Mouse (Mus musculus): ENCODE measurements around the gene Dnmbp.

The Dnmbp gene

GRCm38 (mm10) chr19:43905136-43905535 lies 34.9 kb downstream of the Dnmbp start:
- peak; percentile 74 for DNase-seq

- no peak for DNase-seq
These were observed 35.7 kb downstream of the Dnmbp start for GRCm38 (mm10) chr19:43904327-43904726.

GRCm38 (mm10) chr19:43902887-43903286 lies 37.1 kb downstream of the Dnmbp start:
- DNase-seq = no peak

GRCm38 (mm10) chr19:43900690-43901089 lies 39.3 kb downstream of the Dnmbp start:
- no peak for DNase-seq

GRCm38 (mm10) chr19:43898547-43898946 lies 41.4 kb downstream of the Dnmbp start:
- DNase-seq = no peak

- DNase-seq = no peak
These were observed 43.5 kb downstream of the Dnmbp start for GRCm38 (mm10) chr19:43896441-43896840.

GRCm38 (mm10) chr19:43895951-43896350 lies 44.0 kb downstream of the Dnmbp start:
- DNase-seq = no peak

- no peak for DNase-seq
These were observed 45.2 kb downstream of the Dnmbp start for GRCm38 (mm10) chr19:43894821-43895220.

GRCm38 (mm10) chr19:43894070-43894469 lies 45.9 kb downstream of the Dnmbp start:
- DNase-seq = no peak

GRCm38 (mm10) chr19:43890487-43890886 lies 49.5 kb downstream of the Dnmbp start:
- DNase-seq = no peak

GRCm38 (mm10) chr19:43887725-43888124 lies 52.3 kb downstream of the Dnmbp start:
- DNase-seq = no peak

GRCm38 (mm10) chr19:43887242-43887641 lies 52.7 kb downstream of the Dnmbp start:
- DNase-seq = no peak

GRCm38 (mm10) chr19:43886371-43887099 lies 53.5 kb downstream of the Dnmbp start:
- no peak for DNase-seq

- no peak for DNase-seq
These were observed 55.1 kb downstream of the Dnmbp start for GRCm38 (mm10) chr19:43884668-43885498.

- DNase-seq = peak; percentile 56
These were observed 57.0 kb downstream of the Dnmbp start for GRCm38 (mm10) chr19:43882895-43883573.

- no peak for DNase-seq
These were observed 58.4 kb downstream of the Dnmbp start for GRCm38 (mm10) chr19:43881615-43882014.

GRCm38 (mm10) chr19:43880420-43880819 lies 59.6 kb downstream of the Dnmbp start:
- no peak for DNase-seq

GRCm38 (mm10) chr19:43879401-43880212 lies 60.4 kb downstream of the Dnmbp start:
- peak; percentile 91 for DNase-seq

GRCm38 (mm10) chr19:43878111-43879092 lies 61.6 kb downstream of the Dnmbp start:
- peak; percentile 33 for DNase-seq

GRCm38 (mm10) chr19:43877364-43877763 lies 62.6 kb downstream of the Dnmbp start:
- DNase-seq = no peak

GRCm38 (mm10) chr19:43875996-43876395 lies 64.0 kb downstream of the Dnmbp start:
- peak; percentile 48 for DNase-seq
